Mouse (Mus musculus) intestine, embryonic 16.5 days (tissue): ENCODE data around the gene S100a8. TPM values are rescaled to one million over a fixed set of nuclear protein-coding genes. Genes with fewer than 3 reads are reported as not detected.
A peak's percentile ranks its signal among the peaks of the same experiment; 100 is the strongest.

Experiments used
- ATAC-seq: fragments of 200-750 bp; cut with Nextera tagmentation; 2 replicates; pipeline ENCODE4 v1.8.0; 2017; ENCODE audit warnings: moderate TSS enrichment, moderate library complexity
- H3K27ac ChIP-seq: fragments of 300-500 bp; sonication (generic); 2 replicates; pipeline ENCODE4 v1.5.1; 2014; ENCODE audit warnings: mild to moderate bottlenecking, low read length
- H3K27me3 ChIP-seq: fragments of 300-500 bp; sonication (generic); replicated peaks from 2 replicates; pipeline ENCODE4 v1.6.1; 2014; ENCODE audit warnings: low read length, control low read depth, mixed read lengths; ENCODE audit not compliant: control insufficient read depth, insufficient read depth
- H3K36me3 ChIP-seq: fragments of 300-500 bp; sonication (generic); 2 replicates; pipeline ENCODE4 v1.6.1; 2014; ENCODE audit warnings: low read length, control low read depth; ENCODE audit not compliant: control insufficient read depth, insufficient read depth
- H3K4me1 ChIP-seq: fragments of 300-500 bp; sonication (generic); 2 replicates; pipeline ENCODE4 v1.6.1; 2014; ENCODE audit warnings: low read length, control low read depth, mixed read lengths; ENCODE audit not compliant: control insufficient read depth, insufficient read depth
- H3K4me2 ChIP-seq: fragments of 300-500 bp; sonication (generic); 2 replicates; pipeline ENCODE4 v1.6.1; 2014; ENCODE audit warnings: low read depth, low read length, control low read depth
- H3K4me3 ChIP-seq: fragments of 300-500 bp; sonication (generic); 2 replicates; pipeline ENCODE4 v1.5.1; 2014; ENCODE audit warnings: mild to moderate bottlenecking, low read length
- H3K9ac ChIP-seq: fragments of 300-500 bp; sonication (generic); 2 replicates; pipeline ENCODE4 v1.6.1; 2014; ENCODE audit warnings: low read depth, low read length
- H3K9me3 ChIP-seq: fragments of 300-500 bp; sonication (generic); 2 replicates; pipeline ENCODE4 v1.6.1; 2016; ENCODE audit warnings: low read length, control low read depth; ENCODE audit not compliant: control insufficient read depth
- WGBS: fragments of 180-500 bp; shearing (Covaris S2); extraction: QIAGEN DNeasy Blood & Tissue Kit; methylation state at CpG from one replicate; pipeline ENCODE4 v1.1.7; 2014; 5-methylcytosine and 5-hydroxymethylcytosine counted together
- polyA plus RNA-seq: library from polyadenylated mRNA; unstranded; fragments of >200 nt; fragmentation: Nextera tagmentation; extraction: Ambion mirVana; gene quantifications from 2 replicates; pipeline ENCODE4 v1.2.1, GENCODE M21; 2015

S100a8 gene
- polyA plus RNA-seq = 14.9 and 30.6 TPM in 2 replicates

DNA sequence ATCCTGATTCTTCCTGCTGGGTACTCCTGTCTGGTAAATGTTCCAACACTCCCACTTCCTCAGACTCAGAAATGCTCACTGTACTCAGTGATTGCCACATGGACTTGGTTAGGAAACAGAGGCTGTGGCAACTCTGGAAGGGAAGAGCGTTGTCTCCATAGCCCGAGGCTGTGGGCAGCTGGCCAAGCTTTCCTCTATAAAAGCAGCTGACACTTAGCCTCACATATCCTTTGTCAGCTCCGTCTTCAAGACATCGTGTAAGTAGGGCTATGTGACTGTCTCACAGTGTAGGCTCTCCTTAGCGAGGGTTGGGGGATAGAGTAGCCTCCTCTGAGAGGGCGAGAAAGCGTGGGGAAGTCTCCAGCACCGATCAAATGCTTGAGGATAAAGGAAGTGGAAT, at the start of gene S100a8:
TSS of gene S100a8 (plus strand) at position 133 of the 400 bp plus-strand sequence.
- Histone ChIP-seq H3K36me3 (no peaks in the 10 kb centered on the region), H3K27ac (no peak within 1 kb of the TSS), H3K9ac (no peak within 1 kb of the TSS), H3K4me1 (no peaks in the 10 kb centered on the region), H3K9me3 (no peaks in the 10 kb centered on the region), H3K4me2 (no peak within 1 kb of the TSS), H3K4me3 (no peak within 1 kb of the TSS), H3K27me3 (no peaks in the 10 kb centered on the region)
- WGBS = 63% methylated on average over 8 of the region's 8 CpGs
- no peak for ATAC-seq

DNA sequence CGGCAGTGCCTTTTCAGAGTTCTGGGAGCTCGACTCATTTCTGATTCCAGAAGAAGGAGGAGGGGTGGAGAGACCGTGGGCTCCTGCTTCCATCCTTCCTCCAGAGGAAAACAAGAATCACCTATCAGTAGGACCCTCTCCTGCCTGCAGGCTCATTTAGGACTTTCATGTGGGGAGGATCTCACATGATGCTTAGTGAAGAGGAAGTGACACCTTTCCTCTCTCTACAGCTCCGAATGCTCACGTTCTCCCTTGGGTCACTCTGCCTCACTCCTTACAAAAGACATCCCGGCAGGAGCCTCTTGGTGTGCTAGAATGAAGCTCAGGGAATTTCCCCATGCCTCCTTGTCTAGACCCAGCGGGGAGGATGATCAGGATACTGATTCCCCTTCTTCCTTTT, 47.2 kb upstream of the S100a8 start:
- Histone ChIP-seq H3K4me3 (no peak overlapping the region), H3K9ac (no peak overlapping the region), H3K27me3 (no peaks in the 10 kb centered on the region), H3K4me2 (no peak overlapping the region), H3K36me3 (no peaks in the 10 kb centered on the region), H3K4me1 (peaks cover 27% of the 10 kb centered on the region), H3K9me3 (no peaks in the 10 kb centered on the region), H3K27ac (no peak overlapping the region)
- 52% methylated on average over 7 of the region's 7 CpGs for WGBS
- ATAC-seq = no peak

GRCm38 (mm10) chr3:90623435-90624071, 45.2 kb upstream of the S100a8 start:
- Histone ChIP-seq H3K36me3 (no peaks in the 10 kb centered on the region), H3K9ac (no peak overlapping the region)

GRCm38 (mm10) chr3:90625496-90625895, 43.3 kb upstream of the S100a8 start:
- ATAC-seq = no peak
- Histone ChIP-seq H3K4me1 (peaks cover 27% of the 10 kb centered on the region), H3K4me2 (no peak overlapping the region), H3K27ac (peak overlapping the region; percentile 97), H3K9me3 (no peaks in the 10 kb centered on the region), H3K27me3 (no peaks in the 10 kb centered on the region), H3K36me3 (no peaks in the 10 kb centered on the region), H3K9ac (no peak overlapping the region), H3K4me3 (no peak overlapping the region)
- 77% methylated on average over 5 of the region's 5 CpGs for WGBS

More at GRCm38 (mm10) chr3:90623435-90624071, 45.2 kb upstream of the S100a8 start:
- H3K27me3 ChIP-seq = no peaks in the 10 kb centered on the region
- 21% methylated on average over 2 of the region's 2 CpGs for WGBS
- no peaks in the 10 kb centered on the region for H3K9me3 ChIP-seq
- H3K4me3 ChIP-seq = no peak overlapping the region
- peaks cover 27% of the 10 kb centered on the region for H3K4me1 ChIP-seq
- peak overlapping the region; percentile 47; the same call in 1 of the 2 replicates for H3K27ac ChIP-seq
- no peak overlapping the region for H3K4me2 ChIP-seq
- ATAC-seq = no peak

DNA sequence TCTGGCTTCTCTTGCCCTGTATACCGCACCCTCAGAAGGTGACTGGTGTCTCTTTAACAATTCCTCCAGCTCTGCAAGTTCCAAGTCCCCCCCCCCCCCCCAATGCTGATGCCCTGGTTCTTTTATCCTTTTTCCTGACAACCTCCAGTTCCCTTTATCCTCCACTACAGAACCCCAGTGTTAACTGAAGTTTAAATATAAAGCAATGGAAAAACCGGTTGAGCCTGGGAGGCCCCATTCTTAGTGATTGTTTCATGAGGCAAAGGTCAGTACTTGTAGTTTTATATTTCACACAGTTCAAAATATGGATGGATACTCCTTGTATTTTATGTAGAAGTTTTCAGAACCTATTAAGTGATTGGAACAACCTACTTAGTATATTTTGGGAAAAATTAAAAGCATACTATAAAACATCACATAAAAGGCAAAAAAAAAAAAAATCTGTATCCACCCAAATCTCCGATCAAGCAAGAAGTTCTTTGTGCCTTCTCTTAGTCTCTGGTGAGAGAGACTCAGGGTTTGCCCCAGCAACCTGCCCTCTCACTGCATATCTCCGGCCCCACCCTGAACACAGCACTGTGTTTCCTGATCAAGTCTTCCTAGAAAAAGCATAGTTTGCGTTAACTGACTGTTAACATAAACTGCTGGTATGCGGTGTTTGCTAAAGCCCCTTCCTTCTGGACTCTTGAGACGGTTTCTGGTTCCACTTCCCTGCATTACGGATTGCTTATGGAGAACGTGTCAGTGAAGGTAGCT, 42.3 kb upstream of the S100a8 start:
- peak overlapping the region; percentile 37 for H3K4me2 ChIP-seq
- peak overlapping the region; percentile 18 for H3K4me3 ChIP-seq
- peak; percentile 90 for ATAC-seq
- no peaks in the 10 kb centered on the region for H3K27me3 ChIP-seq
- no peaks in the 10 kb centered on the region for H3K9me3 ChIP-seq
- H3K27ac ChIP-seq = peak overlapping the region; percentile 97
- H3K9ac ChIP-seq = peak overlapping the region; percentile 29; the same call in 1 of the 2 replicates
- H3K4me1 ChIP-seq = peaks cover 23% of the 10 kb centered on the region
- no peaks in the 10 kb centered on the region for H3K36me3 ChIP-seq
- WGBS = 36% methylated on average over 9 of the region's 9 CpGs

DNA sequence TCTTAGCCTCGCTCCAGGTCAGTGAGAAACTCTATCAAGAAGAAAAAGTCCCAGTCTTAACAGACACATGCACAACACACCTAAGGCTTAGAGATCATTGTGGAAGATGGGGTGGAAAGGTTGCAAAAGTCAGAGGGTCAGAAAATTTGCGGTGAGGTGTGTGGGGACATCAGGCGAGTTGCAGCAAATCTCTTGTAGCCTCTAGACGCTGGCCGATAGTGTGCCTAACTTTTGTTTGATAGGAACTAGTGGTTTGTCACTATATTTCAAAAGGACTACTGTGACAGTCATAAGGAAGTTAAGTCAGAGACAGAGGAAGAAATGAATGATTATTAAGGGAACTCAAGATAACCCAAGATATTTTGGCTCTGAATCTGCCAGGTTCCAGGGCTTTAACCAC, 41.4 kb upstream of the S100a8 start:
- Histone ChIP-seq H3K9ac (peak overlapping the region; percentile 26; the same call in 1 of the 2 replicates), H3K27me3 (no peaks in the 10 kb centered on the region), H3K27ac (peak overlapping the region; percentile 90), H3K9me3 (no peaks in the 10 kb centered on the region), H3K4me2 (peak overlapping the region; percentile 29), H3K36me3 (no peaks in the 10 kb centered on the region), H3K4me3 (peak overlapping the region; percentile 18), H3K4me1 (peaks cover 20% of the 10 kb centered on the region)
- ATAC-seq = no peak
- WGBS = 88% methylated on average over 5 of the region's 5 CpGs

DNA sequence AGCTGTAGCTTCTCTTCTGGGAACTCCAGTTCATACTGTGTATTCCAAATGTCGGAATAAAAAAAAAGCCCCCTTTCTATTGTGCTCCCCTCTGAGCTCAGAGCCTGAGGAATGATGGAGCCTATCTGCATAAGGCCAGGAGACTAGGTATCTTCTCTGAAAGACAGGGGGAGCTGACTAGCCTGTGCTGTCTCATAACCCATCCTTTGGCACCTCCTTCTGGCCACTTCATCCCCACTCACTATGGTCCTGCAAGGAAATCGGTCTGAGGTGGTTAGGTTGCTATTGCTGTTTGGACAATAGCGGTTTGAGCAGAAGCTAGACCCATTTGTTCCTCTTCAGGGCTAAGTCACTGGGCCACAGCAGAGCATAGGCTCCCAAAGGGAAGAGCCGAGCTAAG, 41.0 kb upstream of the S100a8 start:
- WGBS = 53% methylated on average over 4 of the region's 4 CpGs
- Histone ChIP-seq H3K9me3 (no peaks in the 10 kb centered on the region), H3K27me3 (no peaks in the 10 kb centered on the region), H3K9ac (no peak overlapping the region), H3K36me3 (no peaks in the 10 kb centered on the region), H3K4me1 (peaks cover 20% of the 10 kb centered on the region), H3K4me3 (no peak overlapping the region), H3K27ac (peak overlapping the region; percentile 90; the same call in 1 of the 2 replicates), H3K4me2 (0 out of 2 replicates have a peak overlapping the region, but pooled peaks have one; percentile 29)
- peak; percentile 56 for ATAC-seq

- no peak overlapping the region for H3K4me3 ChIP-seq
- no peak overlapping the region for H3K9ac ChIP-seq
- H3K4me1 ChIP-seq = peaks cover 6% of the 10 kb centered on the region
- H3K27me3 ChIP-seq = no peaks in the 10 kb centered on the region
- no peaks in the 10 kb centered on the region for H3K36me3 ChIP-seq
- H3K4me2 ChIP-seq = no peak overlapping the region
- no peaks in the 10 kb centered on the region for H3K9me3 ChIP-seq
- 86% methylated on average over 2 of the region's 2 CpGs for WGBS
- no peak overlapping the region for H3K27ac ChIP-seq
- no peak for ATAC-seq
Observed at GRCm38 (mm10) chr3:90629298-90629697, 39.5 kb upstream of the S100a8 start.

- no peak for ATAC-seq
- Histone ChIP-seq H3K4me3 (no peak overlapping the region), H3K9me3 (no peaks in the 10 kb centered on the region), H3K36me3 (no peaks in the 10 kb centered on the region), H3K9ac (no peak overlapping the region), H3K27me3 (no peaks in the 10 kb centered on the region), H3K27ac (no peak overlapping the region), H3K4me1 (no peaks in the 10 kb centered on the region), H3K4me2 (no peak overlapping the region)
- WGBS = 84% methylated on average over 2 of the region's 2 CpGs
Observed at GRCm38 (mm10) chr3:90631984-90632383, 36.8 kb upstream of the S100a8 start.
